Mouse (Mus musculus): ENCODE results near the gene Fgfr2.
"Not testable (repeated sequence)": the region's sequence is repeated elsewhere in the genome, so short reads cannot be mapped to it uniquely, and the experiment has no call there.

The Fgfr2 gene

DNA sequence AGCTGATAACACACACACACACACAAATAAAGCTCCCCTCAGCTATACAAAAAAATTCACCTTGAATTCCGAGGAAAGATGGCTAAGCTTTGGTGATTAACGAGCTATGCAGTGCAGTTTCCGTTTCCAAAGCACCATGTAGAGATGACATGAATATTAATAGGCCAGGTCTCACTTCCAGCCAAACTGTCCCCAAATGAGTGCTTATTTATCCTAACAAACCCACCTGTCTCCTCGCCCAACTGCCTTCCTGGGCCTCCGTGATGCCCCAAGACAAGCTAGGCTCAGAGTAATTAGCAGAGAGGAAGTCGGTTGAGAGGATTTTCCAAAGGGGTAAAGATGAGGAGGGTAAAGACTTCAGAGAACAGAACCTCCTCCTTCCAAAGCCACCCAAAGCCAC is 2652.1 kb downstream of the Fgfr2 start:
- DNase-seq (ENCODE audit: low read depth, low spot score): no peak

DNA sequence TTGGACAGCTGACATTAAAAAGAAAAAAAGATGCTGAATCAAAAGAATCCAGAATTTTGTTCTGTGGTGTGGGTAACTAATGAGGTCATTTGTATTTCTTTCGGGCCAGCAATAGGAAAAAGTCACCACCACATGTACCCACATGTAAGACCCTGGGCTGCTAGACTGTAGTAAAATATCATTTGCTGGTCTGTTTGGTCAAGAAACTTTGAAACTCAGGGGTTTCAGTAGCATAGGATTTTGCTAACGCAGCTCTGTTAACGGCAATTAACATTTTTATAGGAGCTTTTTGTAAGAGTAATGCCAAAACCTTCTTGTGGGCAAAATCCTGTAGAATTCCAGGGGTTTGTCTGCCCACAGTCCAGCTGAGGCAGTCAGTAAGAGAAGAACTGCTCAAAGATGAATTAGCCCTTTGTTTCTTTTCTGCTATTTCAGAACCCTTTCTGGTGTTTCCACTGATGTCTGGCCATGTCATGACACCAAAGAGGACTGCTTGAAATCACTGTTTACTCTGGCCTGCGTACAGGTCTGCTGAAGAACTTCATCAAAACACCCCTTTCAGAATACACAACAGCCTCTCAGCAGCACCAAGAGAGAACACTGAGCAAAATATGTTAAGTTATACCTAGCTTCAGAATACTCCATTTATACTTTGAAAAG is 2667.4 kb downstream of the Fgfr2 start:
- no peak for DNase-seq (ENCODE audit: low read depth, low spot score)

DNA sequence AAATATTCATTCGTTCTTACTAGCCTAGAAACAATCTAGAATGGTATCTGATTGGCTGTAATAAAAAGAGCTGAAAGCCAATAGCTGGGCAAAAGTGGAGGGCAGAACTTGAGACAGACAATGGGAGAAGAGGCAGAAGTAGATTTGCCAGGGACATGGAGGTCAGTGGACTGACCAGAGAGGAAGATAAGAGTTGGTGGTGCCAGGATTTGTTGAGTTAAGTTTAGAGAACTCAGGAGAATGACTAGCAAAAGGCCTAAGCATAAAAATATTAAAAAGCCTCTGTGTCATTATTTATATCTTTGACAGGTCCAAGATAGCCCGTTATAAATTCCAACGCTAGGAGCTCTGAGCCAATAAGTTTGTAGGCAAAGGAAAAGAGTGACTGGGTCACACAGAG is 2668.9 kb downstream of the Fgfr2 start:
- no peak for DNase-seq (ENCODE audit: low read depth, low spot score)

DNA sequence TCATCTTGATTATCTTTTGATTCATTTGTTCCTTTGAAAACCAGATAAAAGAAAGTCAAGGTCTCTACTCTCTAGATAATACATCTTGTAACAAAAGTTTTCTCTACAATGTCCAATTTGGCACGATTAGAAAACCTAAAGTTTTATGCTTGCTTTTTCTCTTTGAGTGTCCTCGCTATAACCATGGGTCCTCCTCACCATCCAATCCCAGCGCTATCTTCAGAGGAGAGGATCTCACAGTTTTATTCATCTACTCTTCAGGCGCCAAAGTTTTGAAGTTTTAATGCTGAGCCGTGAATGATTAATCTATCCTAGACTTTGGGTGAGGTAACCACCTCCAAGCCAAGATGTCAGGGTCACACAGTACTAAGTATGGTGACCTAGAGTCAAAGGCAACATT is 2687.4 kb downstream of the Fgfr2 start:
- DNase-seq (ENCODE audit: low read depth, low spot score): no peak

DNA sequence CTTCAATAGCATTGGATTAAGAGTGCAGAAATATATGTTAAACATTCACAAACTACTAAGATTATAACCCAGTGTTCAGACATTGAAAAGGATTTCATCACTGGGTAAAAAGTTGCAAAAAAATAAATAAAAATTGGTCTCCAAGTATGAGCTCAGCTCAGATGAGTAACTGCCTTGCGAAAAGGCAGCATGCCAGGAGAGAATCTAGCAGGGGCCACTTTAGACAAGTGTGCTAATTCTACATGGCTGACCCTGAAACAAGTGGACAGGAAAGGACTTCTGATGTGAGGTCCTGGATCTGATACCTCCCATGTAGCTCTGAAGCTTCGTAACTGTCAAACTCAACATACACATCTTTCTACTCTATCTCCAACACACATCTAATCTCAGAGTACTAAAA is 2691.0 kb downstream of the Fgfr2 start:
- DNase-seq (ENCODE audit: low read depth, low spot score): no peak

DNA sequence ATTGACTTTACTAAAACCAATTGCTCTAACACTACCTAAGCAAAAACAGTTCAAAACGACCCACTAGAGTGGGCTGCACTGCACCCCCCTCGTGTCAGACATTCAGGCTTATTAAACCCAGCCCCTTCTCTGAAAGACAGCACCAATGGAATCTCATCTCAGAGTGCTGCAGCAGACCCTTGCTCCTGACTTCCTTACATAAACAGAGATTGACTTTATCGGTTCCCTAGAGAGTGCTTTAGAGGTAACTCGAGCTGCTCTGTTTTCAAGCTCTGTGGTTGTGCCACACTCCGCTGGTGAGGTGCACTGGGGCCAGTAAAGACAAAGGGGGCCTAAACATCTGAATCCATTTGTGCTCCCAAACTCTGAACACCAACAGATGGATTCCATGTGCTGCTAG is 2696.6 kb downstream of the Fgfr2 start:
- DNase-seq (ENCODE audit: low read depth, low spot score): no peak

DNA sequence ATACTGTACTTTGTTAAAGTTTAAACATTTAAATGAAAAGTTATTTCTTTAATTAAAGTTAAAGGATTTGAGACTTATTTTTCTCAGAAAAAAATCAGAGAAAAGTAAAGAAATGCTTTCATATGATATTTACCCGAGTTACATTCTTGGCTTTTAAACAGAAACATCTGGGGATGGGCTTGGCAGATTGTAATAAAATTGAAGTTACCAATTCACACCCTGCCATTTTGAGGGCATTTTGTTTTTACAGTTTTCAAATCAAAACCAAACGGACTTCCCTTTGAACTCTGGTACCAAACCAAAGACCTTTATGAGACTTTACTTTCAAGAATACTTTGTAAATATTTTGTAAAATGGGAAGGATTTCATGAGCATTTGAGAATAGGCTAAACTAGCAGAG is 2697.2 kb downstream of the Fgfr2 start:
- DNase-seq (ENCODE audit: low read depth, low spot score): no peak

DNA sequence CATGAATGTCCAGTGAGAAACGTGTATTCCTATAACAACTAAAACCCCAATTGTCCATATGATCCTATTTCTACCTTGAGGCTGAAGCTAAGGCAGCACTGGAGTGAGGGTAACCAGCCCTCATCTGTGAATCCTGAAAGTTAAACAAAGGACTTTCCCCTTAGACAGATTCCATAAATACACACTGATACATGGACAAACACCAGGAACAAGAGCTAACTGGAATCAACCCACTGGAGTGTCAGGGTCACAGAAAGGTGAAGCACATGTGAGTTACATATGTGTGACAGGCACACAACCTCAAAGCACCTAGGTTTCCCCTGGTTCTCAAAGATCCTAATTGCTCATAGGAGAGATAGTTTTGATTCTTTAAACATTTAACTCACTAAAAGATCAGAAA is 2703.2 kb downstream of the Fgfr2 start:
- DNase-seq (ENCODE audit: low read depth, low spot score): no peak

DNA sequence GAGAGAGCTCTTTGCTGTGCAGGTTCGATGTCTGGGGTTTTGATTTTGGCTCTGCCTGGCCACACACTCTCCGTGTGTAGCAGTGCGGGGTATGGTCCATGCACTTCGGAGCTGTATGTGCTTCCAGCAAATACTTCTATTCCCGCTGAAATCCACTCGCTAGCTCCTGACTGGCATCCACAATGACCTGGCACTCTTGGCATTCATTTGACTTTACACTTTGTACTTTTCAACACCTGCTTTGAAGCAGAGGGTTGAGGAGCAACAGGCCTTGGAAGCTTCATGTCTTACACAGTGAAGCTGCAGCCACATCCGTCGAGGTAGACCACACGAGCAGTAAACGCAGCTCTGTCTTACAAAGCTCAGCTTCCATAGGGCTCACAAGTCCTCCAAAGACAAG is 2715.5 kb downstream of the Fgfr2 start:
- no peak for DNase-seq (ENCODE audit: low read depth, low spot score)

DNA sequence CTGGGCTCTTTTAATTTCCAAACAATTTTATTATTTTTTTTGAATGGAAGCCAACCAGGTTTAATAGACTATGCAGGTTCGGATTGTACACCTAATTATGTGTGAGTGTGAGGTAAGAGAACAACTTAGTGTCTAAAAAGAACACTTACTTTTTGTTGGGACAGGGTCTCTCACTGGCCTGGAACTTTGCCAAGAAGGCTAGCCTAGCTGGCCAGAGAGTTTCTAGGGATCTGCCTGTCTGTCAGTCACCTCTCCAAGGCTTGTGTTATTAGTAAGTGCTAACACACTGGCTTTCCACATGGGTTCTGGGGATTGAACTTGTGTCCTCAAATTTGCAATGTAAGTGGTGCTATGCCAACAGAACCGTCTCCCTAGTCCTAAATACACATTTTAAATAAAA is 2719.8 kb downstream of the Fgfr2 start:
- DNase-seq (ENCODE audit: low read depth, low spot score): no peak

DNA sequence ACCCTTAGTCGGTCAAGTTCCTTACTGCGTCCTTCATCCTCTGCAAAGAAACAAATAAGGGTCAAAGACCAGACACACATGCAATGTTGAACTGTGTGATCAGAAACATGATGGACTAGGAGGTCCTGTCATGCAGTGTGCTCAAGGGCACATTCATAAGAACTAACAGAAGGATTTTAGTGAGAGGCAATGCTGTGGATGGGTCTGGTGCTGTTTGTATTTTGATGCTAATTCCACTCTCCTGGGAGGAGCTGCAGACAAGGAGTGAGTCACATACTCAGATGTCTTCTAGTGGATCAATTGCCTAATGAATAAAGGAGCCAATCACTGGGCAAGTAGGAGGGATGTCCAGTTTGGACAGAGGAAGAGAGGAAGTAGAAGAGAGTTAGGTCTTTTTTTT is 2728.5 kb downstream of the Fgfr2 start:
- DNase-seq (ENCODE audit: low read depth, low spot score): no peak

DNA sequence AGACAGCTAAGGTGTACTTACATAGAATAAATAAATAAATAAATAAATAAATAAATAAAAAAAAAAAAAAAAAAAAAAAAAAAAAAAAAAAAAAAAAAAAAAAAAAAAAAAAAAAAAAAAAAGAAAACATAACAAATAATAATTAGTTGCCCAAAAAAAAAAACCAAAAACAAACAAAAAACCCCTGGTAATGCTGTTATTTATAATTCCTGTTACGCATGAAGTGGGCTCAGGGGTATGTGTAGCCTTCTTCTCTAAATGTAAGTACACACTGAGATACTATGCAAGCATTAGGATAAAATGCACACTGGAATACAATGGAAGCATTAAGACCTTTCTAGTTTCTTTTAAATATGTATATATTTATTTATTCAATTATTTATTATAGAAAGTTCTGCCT is 2733.1 kb downstream of the Fgfr2 start:
- DNase-seq (ENCODE audit: low read depth, low spot score): not testable (repeated sequence)

DNA sequence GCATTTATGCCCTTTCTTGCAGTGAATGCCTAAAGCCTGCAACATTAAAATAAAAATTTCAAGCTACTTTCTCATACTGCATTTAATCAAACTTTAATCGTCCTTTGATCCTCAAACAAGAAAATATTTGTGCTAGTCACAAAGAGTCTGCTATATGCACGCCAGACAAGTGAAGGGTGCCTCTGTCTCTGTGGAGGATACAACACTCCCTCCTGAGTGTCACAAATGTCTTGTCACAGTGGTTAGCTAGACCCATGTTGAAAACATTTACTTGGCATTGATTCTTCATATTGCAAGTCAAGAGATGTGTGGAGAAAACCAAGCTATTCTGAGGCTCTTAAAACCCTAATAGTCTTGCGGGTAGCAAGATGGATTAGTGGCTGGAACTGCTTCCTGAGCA is 2736.8 kb downstream of the Fgfr2 start:
- no peak for DNase-seq (ENCODE audit: low read depth, low spot score)

DNA sequence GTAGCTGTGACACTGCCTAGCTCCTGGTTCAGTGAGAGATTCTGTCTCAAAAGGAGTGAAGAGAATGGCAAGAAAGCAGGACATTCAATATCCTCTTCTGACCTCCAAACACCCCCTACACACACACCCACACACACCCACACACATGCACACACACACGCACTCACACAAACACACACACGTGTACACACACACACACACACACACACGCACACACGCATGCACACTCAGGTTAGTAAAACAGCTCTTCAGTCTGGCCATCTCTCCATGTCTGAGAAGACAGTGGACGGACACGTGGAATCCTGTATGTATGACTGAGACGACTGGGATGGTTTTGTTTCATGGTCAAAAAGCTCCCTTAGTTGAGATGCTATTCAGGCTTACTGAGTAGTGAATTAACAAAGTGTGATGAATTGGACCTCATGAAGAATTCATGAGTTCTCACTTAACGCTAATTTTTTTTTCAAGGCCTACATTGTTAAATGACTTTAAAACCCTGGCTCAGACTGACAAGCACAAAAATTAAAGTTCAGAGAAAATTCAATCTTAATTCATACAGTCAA is 2737.3 kb downstream of the Fgfr2 start:
- DNase-seq (ENCODE audit: low read depth, low spot score): no peak

DNA sequence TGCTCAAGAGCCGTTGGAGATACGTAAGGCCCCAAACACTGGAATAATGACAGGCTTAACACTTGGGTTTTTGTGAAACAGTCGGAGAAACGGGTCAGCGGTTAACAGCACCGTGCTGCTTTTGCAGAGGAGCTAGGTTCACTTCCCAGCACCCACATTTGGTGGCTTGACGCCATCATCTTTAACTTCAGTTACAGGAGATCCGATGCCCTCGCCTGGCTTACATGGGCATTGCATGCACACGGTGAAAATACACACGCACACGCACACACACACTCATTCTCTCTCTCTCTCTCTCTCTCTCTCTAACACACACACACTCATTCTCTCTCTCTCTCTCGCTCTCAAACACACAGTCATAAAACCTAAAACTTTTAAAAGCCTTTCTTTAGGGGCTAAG is 2741.0 kb downstream of the Fgfr2 start:
- DNase-seq (ENCODE audit: low read depth, low spot score): no peak

DNA sequence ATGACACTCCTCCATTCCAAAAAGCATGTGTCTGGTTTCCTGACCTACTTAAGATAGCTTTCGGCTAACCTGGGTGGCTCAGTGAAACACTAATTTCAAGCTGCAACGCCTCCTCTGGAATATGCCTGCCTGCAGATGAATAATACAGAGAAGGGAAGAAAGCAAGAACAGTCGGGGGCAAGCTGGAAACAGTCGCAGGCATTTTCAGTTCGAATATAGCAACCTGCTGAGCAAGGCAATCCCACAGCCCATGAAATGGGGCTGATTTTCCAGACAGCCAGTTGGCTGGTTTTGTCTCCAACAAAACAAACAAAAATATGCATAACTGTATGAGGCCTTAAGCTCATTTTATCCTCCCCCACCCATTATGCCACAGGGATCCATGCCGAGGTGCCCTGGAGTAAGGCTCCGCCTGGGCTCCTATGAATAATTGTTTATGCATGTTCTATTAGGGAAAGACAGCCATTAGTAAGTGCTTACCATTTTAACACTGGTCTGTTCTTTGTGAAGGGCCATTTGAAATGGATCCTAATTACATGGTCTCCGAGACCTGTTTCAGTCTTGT is 2741.7 kb downstream of the Fgfr2 start:
- peak; percentile 48 for DNase-seq (ENCODE audit: low read depth, low spot score)

DNA sequence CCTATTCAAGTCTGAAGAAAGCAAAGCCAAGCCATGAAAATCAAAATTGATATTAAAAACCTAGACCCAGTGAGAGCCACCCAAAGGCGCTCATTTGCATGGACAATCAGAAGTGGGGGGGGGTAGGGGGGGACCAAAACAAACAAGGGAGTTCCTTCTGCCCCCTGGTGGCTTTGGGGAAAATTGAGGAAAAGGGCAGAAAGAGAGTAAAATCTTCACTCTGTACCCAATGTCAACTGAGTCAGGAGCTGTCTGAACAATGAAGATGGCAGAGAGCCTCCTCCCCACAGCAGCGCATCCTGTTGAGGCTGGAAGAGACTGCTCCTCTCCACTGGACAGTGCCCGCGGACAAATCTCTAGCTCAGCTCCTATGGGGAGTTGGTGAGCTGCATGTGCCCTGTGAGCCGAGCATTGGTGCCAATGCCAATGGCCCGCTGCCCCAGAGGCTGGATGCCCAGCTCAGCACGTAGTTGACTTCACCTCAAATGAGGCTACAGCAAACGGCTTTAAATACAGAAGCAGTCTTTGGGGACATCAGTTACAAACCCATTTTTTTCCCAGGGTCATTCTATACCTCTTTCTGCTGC is 2742.3 kb downstream of the Fgfr2 start:
- DNase-seq (ENCODE audit: low read depth, low spot score): no peak

DNA sequence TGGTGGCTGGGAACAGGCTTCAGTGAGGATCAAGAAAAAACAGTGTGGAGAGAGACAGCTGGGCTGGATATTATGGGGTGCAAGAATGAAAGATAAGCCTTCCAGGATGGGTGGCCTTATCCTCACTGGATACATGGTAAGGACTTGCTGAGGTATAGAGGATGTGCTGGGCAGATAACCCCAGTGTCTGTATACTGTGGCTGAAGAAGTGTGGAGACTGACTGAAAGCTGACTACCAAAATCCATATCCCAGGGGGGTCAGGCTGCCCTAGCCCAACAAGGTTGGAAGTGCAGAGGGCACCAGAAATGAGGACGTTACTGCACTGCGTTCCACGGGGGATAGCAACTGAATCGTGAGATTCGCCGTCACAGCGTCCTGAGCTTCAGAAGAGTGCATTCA is 2742.8 kb downstream of the Fgfr2 start:
- no peak for DNase-seq (ENCODE audit: low read depth, low spot score)

DNA sequence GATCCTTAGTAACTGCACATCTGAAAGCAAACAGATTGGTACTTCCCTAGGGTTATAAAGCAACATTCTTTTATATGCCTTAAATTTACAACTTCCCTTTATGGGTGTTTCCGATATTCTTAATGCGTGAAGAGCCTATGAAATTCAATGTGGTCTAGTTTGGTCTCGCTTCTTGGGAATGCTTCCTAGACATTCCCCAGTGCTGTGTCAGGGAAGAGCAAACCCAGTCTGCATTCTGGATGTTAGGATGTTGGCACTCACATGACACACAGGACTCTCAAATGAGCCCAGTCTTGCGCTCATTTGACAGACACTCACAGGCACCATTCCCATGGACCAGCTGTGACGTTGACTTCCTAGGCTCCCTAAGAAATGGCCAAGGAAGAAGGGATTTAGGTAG is 2743.3 kb downstream of the Fgfr2 start:
- DNase-seq (ENCODE audit: low read depth, low spot score): no peak

DNA sequence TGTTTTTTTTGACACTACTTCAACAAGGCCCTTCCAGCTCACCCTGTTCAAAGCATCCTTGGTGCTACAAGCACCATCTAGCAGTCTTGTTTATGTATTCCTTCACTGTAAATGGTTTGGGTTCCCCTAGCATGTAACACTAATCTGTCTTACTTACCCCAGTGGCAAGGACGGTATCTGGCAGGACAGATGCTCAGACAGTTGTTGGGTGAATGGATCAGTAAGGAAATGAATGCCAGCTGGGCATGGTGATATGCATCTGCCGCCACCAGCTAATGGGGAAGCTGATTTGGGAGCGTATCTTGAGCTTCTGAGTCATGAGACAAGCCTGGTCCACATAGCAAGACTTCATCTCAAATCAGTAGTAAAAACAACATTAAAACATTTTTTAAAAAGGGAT is 2744.8 kb downstream of the Fgfr2 start:
- DNase-seq (ENCODE audit: low read depth, low spot score): no peak

DNA sequence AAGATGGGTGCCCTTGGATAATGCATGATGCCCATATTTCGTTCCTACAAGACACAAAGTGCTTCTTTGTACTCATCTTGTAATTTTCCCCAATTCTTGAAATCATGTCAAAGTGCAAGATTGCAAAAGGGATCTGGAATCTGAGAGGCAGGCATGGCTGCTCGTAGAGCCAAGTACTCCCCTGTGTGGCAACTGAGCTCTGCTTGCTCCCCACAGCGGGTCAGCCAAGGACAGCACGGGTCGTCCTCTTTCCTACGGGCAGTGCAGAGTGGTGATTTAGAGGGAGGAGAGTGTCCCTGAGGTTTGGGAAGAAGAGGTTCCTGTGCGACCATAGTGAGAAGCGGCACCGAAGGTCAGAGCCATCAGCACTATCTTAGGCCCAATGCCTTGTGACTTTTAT is 2748.8 kb downstream of the Fgfr2 start:
- no peak for DNase-seq (ENCODE audit: low read depth, low spot score)

DNA sequence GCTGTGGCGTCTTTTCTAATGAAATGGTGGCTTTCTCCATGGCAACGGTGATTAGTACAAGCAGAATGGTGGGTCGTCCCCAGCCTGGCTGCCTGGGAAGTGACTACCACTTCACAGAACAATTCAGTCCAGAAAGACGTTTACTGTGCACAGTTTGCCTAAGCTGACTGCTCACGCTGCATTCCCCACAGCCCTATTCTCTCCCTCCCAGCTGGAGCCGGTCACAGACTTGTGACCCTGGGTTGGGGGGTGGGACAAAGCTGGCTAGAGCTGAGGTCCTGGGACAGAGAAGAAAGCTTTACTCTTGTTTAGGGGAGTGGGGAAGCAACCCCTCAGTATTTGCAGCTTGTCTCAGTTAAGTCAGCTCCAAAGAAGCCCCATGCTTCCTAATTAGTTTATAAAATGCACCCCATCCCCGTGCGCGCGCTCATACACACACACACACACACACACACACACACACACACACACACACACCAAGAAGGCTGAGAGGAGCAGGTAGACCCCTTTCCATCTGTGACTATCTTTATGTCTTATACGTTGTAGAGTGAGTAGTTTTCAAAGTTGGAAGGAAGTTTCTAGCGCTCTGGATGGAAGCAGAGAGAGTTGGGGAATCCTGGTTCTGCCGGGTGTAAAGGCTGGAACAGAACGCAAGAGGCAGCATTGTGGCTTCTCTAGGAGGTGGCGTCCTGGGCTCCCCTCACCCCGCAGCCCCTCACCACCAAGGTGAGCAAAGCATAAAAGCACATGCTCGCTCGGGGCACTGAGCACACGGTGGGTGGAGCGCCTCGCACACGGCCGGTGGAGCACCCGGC is 2754.1 kb downstream of the Fgfr2 start:
- no peak for DNase-seq (ENCODE audit: low read depth, low spot score)
